Comparison of ENCODE assay signal across 8 mouse cellular contexts in the genomic region with DNA sequence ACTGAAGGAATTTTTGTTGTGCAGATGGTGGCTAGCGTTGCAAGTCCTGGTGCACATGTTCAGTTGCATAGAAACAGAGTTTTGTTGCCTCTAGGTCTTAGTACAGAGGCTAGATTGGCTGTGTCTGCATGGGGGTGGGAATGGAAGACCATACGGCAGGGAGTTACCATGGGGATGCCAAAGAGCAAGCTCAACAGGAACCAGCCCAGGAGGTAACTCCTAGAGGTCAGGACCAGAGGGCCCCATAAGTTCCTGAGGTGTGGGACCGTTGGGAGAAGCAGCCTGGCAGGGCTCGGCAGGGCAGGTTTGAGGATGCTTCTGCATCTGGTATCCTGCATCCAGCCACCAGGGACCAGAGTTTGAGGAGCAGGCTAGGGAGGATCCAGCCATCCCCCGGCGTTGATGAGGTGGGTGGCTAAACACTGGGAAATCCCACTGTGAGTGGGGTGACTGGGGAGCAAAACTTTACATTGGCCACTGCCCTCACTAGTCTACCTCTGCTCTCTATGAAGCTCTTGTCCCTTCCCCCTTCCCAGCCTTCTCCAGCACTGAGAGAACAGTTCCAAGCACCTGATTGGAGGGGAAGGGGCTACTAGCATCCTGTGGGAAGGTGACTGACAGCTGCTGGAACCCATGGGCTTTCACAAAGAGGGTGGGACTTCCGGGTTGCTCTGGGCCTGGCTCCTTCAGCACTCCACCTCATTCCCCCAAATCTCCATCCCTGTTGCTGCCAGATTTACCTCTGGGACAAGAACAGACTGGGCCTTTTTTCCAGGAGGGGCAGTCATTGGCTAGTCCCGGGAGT. TPM values are rescaled to one million over a fixed set of nuclear protein-coding genes. Genes with fewer than 3 reads are reported as not detected.
DNase-seq lines count a peak whose midpoint lies in the region; ATAC-seq lines count a peak whose summit lies in the region.

No protein-coding gene starts in this region.

- peaks cover 46% of the 10 kb centered on the region for H3K36me3 ChIP-seq in megakaryocyte, embryonic 14.5 days (replicated peaks; ENCODE audit: low read length)
- peaks cover 19% of the 10 kb centered on the region for H3K36me3 ChIP-seq in midbrain, embryonic 14.5 days (ENCODE audit: control insufficient read depth, insufficient read depth, low read length)

- peak overlapping the region; percentile 46; the same call in 1 of the 2 replicates for H3K27ac ChIP-seq in midbrain, embryonic 14.5 days (replicated peaks; ENCODE audit: low read depth, low read length)

- peaks cover 52% of the 10 kb centered on the region for H3K4me1 ChIP-seq in megakaryocyte, embryonic 14.5 days
- peaks cover 23% of the 10 kb centered on the region for H3K4me1 ChIP-seq in midbrain, embryonic 14.5 days (ENCODE audit: control insufficient read depth, insufficient read depth, low read length)

- DNase-seq in embryo, embryonic 10.5 days (ENCODE audit: low spot score), result peak; percentile 94
- DNase-seq in heart, postnatal 4 days, result peak; percentile 52
- DNase-seq in left cerebral cortex, postnatal 14 days (ENCODE audit: low spot score in 2 of 2), result peak; percentile 69 to 83
- DNase-seq in midbrain, embryonic 14.5 days, result peak; percentile 89
- peak; percentile 71 for DNase-seq in yolk sac, embryonic 10.5 days (ENCODE audit: low spot score)
- no peak for DNase-seq in urinary bladder, postnatal 36 days (ENCODE audit: low spot score in 2 of 2)

- no peaks in the 10 kb centered on the region for H3K27me3 ChIP-seq in megakaryocyte, embryonic 14.5 days (replicated peaks)
- no peaks in the 10 kb centered on the region for H3K27me3 ChIP-seq in midbrain, embryonic 14.5 days (ENCODE audit: control insufficient read depth, insufficient read depth, low read length)

- WGBS in midbrain, embryonic 14.5 days, result 5% methylated on average over 8 of the region's 8 CpGs

- peak overlapping the region; percentile 97 for H3K4me2 ChIP-seq in midbrain, embryonic 14.5 days (ENCODE audit: low read length)

- no peaks in the 10 kb centered on the region for H3K9me3 ChIP-seq in megakaryocyte, embryonic 14.5 days
- no peaks in the 10 kb centered on the region for H3K9me3 ChIP-seq in midbrain, embryonic 14.5 days (ENCODE audit: control insufficient read depth, low read length)

- peak overlapping the region; percentile 76 for H3K9ac ChIP-seq in midbrain, embryonic 14.5 days (replicated peaks; ENCODE audit: low read length)

- H3K4me3 ChIP-seq in megakaryocyte, embryonic 14.5 days (replicated peaks), result peak overlapping the region; percentile 93
- H3K4me3 ChIP-seq in midbrain, embryonic 14.5 days (replicated peaks; ENCODE audit: low read depth, low read length), result peak overlapping the region; percentile 88

- intact Hi-C loops in left cerebral cortex, postnatal 14 days (cut with DNase I), result no loop called here

- no peak for ATAC-seq in megakaryocyte, adult 5-6 weeks (ENCODE audit: poor library complexity, severe bottlenecking)
- ATAC-seq in midbrain, embryonic 14.5 days (ENCODE audit: low FRiP score, low TSS enrichment), result peak; percentile 38

RNA-seq across cellular contexts. Expression of gene Hdgfl2, which starts 1.5 kb away (rescaled TPM):
- polyA plus RNA-seq in megakaryocyte, embryonic 14.5 days (2012; ENCODE audit: insufficient read depth, low replicate concordance), result 93.5 and 279 TPM in 2 replicates
- 14.9 and 17.9 TPM in 2 replicates for total RNA-seq in megakaryocyte, adult 5-6 weeks (2015)
- total RNA-seq in megakaryocyte, adult 5-6 weeks (2017), result 43.4 and 52.8 TPM in 2 replicates
- 10 to 100 TPM; 52.8 to 55.9 TPM for total RNA-seq in heart, postnatal 4 days (2021)
- total RNA-seq in left cerebral cortex, postnatal 14 days (2021), result 10 to 100 TPM; 97.6 to 97.9 TPM
- 106 and 113 TPM in 2 replicates for polyA plus RNA-seq in midbrain, embryonic 14.5 days (2014; fragmentation: Nextera tagmentation; extraction: Ambion mirVana)

RNA-seq across cellular contexts. Expression of gene Ubxn6, which starts 6.2 kb away (rescaled TPM):
- 75.0 and 97.7 TPM in 2 replicates for polyA plus RNA-seq in megakaryocyte, embryonic 14.5 days (2012; ENCODE audit: insufficient read depth, low replicate concordance)
- 12.9 and 13.2 TPM in 2 replicates for total RNA-seq in megakaryocyte, adult 5-6 weeks (2015)
- total RNA-seq in megakaryocyte, adult 5-6 weeks (2017), result 17.0 and 30.7 TPM in 2 replicates
- 10 to 100 TPM; 50.8 to 57.5 TPM for total RNA-seq in heart, postnatal 4 days (2021)
- total RNA-seq in left cerebral cortex, postnatal 14 days (2021), result 10 to 100 TPM; 74.4 to 89.6 TPM
- 74.9 and 79.5 TPM in 2 replicates for polyA plus RNA-seq in midbrain, embryonic 14.5 days (2014; fragmentation: Nextera tagmentation; extraction: Ambion mirVana)

RNA-seq across cellular contexts. Expression of gene Plin4, which starts 28.6 kb away (rescaled TPM):
- not detected in 2 replicates for polyA plus RNA-seq in megakaryocyte, embryonic 14.5 days (2012; ENCODE audit: insufficient read depth, low replicate concordance)
- total RNA-seq in megakaryocyte, adult 5-6 weeks (2015), result 0.09 TPM in 2 replicates
- 0.18 TPM in 1 of 2 replicates, not detected in the other for total RNA-seq in megakaryocyte, adult 5-6 weeks (2017)
- total RNA-seq in heart, postnatal 4 days (2021), result 10 to 100 TPM; 71.5 to 79.8 TPM
- 1 to 10 TPM in 1 of 2 experiments, under 1 TPM in 1; 0.36 to 1.1 TPM for total RNA-seq in left cerebral cortex, postnatal 14 days (2021)
- 0.13 TPM in 2 replicates for polyA plus RNA-seq in midbrain, embryonic 14.5 days (2014; fragmentation: Nextera tagmentation; extraction: Ambion mirVana)

RNA-seq across cellular contexts. Expression of gene Plin5, which starts 36.4 kb away (rescaled TPM):
- not detected in 2 replicates for polyA plus RNA-seq in megakaryocyte, embryonic 14.5 days (2012; ENCODE audit: insufficient read depth, low replicate concordance)
- 0.18 TPM in 1 of 2 replicates, not detected in the other for total RNA-seq in megakaryocyte, adult 5-6 weeks (2015)
- total RNA-seq in megakaryocyte, adult 5-6 weeks (2017), result 0.45 TPM in 1 of 2 replicates, not detected in the other
- total RNA-seq in heart, postnatal 4 days (2021), result 10 to 100 TPM; 61.6 to 67.6 TPM
- total RNA-seq in left cerebral cortex, postnatal 14 days (2021), result 1 to 10 TPM in 1 of 2 experiments, under 1 TPM in 1; 0.46 to 1.1 TPM
- polyA plus RNA-seq in midbrain, embryonic 14.5 days (2014; fragmentation: Nextera tagmentation; extraction: Ambion mirVana), result 0.55 and 1.0 TPM in 2 replicates

RNA-seq across cellular contexts. Expression of gene Chaf1a, which starts 40.7 kb away (rescaled TPM):
- 17.0 and 33.8 TPM in 2 replicates for polyA plus RNA-seq in megakaryocyte, embryonic 14.5 days (2012; ENCODE audit: insufficient read depth, low replicate concordance)
- total RNA-seq in megakaryocyte, adult 5-6 weeks (2015), result 8.1 and 9.6 TPM in 2 replicates
- total RNA-seq in megakaryocyte, adult 5-6 weeks (2017), result 18.3 and 22.2 TPM in 2 replicates
- 10 to 100 TPM; 13.3 to 14.8 TPM for total RNA-seq in heart, postnatal 4 days (2021)
- 1 to 10 TPM; 2.5 to 4.0 TPM for total RNA-seq in left cerebral cortex, postnatal 14 days (2021)
- 3.3 and 4.8 TPM in 2 replicates for polyA plus RNA-seq in midbrain, embryonic 14.5 days (2014; fragmentation: Nextera tagmentation; extraction: Ambion mirVana)

Comparison
In these comparisons a context has a peak if more than half of its experiments do, and no peak if none do; other contexts are left out.
1. DNase-seq: peak in embryo, embryonic 10.5 days (single experiment), heart, postnatal 4 days (single experiment), left cerebral cortex, postnatal 14 days (2 of 2), midbrain, embryonic 14.5 days (single experiment) and yolk sac, embryonic 10.5 days (single experiment); none in urinary bladder, postnatal 36 days (0 of 2).
2. RNA of gene Plin4, which starts 28.6 kb away (total RNA-seq): 71.5 to 79.8 TPM in heart, postnatal 4 days; 0.36 to 1.1 TPM in left cerebral cortex, postnatal 14 days and 0.09 to 0.18 TPM in megakaryocyte, adult 5-6 weeks; every median in the first group is over 10 times any median in the second.